13 mouse cellular contexts compared by ENCODE assay signal in genomic region chr4:118059816-118060475, GRCm38 (mm10).
A peak's percentile ranks its signal among the peaks of the same experiment; 100 is the strongest.
DNase-seq lines count a peak whose midpoint lies in the region; ATAC-seq lines count a peak whose summit lies in the region.
"Had no signal": no experiment of that assay in that cellular context is flagged by ENCODE, and none has a peak within 500 bp of the region (broad histone marks: within the 10 kb centered on the region; RNA-seq: fewer than 3 reads in every experiment).

No protein-coding gene starts in this region.

- WGBS in heart, embryonic 10.5 days = 59% methylated on average over 11 of the region's 11 CpGs
- WGBS in embryonic facial prominence, embryonic 15.5 days = 56% methylated on average over 11 of the region's 11 CpGs
- 64% methylated on average over 11 of the region's 11 CpGs for WGBS in stomach, embryonic 16.5 days

- peaks cover 44% of the 10 kb centered on the region for H3K4me1 ChIP-seq in heart, embryonic 10.5 days
- H3K4me1 ChIP-seq in embryonic facial prominence, embryonic 15.5 days = peaks cover 48% of the 10 kb centered on the region
- H3K4me1 ChIP-seq in stomach, embryonic 16.5 days (ENCODE audit: control insufficient read depth, insufficient read depth, low read length) = peaks cover 46% of the 10 kb centered on the region

- intact Hi-C loops in heart, postnatal 25 days (cut with DNase I) = no loop called here

- H3K36me3 ChIP-seq in heart, embryonic 10.5 days = no peaks in the 10 kb centered on the region
- H3K36me3 ChIP-seq in embryonic facial prominence, embryonic 15.5 days = no peaks in the 10 kb centered on the region
- H3K36me3 ChIP-seq in stomach, embryonic 16.5 days (ENCODE audit: control insufficient read depth, insufficient read depth, low read length) = no peaks in the 10 kb centered on the region

- no peak for DNase-seq in heart, embryonic 10.5 days (ENCODE audit: low spot score)
- no peak for DNase-seq in heart, postnatal 25 days (ENCODE audit: low spot score)
- peak; percentile 19 for DNase-seq in lung, postnatal 36 days
- no peak for DNase-seq in lung, postnatal 25 days (ENCODE audit: low spot score)
- no peak for DNase-seq in embryo, embryonic 10.5 days (ENCODE audit: low spot score)
- DNase-seq: cerebellum, adult 8-10 months; kidney, adult 9 months; left cerebral cortex, postnatal 4 days had no signal

- H3K9ac ChIP-seq in embryonic facial prominence, embryonic 15.5 days = no peak overlapping the region
- no peak overlapping the region for H3K9ac ChIP-seq in stomach, embryonic 16.5 days (ENCODE audit: low read length)

- no peaks in the 10 kb centered on the region for H3K9me3 ChIP-seq in heart, embryonic 10.5 days
- H3K9me3 ChIP-seq in embryonic facial prominence, embryonic 15.5 days (replicated peaks) = no peaks in the 10 kb centered on the region
- H3K9me3 ChIP-seq in stomach, embryonic 16.5 days (replicated peaks; ENCODE audit: control insufficient read depth, low read length) = no peaks in the 10 kb centered on the region

- no peak for ATAC-seq in embryonic facial prominence, embryonic 15.5 days (ENCODE audit: insufficient number of reproducible peaks, low FRiP score, low TSS enrichment, low read depth)
- no peak for ATAC-seq in stomach, embryonic 16.5 days (ENCODE audit: insufficient read depth, low FRiP score)
- no peak for ATAC-seq in activated CD4-positive, CD25-positive, alpha-beta regulatory T cell, adult 4 months
- ATAC-seq: CD4-positive, CD25-positive, alpha-beta regulatory T cell, adult 4 months had no signal

- H3K4me2 ChIP-seq in embryonic facial prominence, embryonic 15.5 days (replicated peaks) = no peak overlapping the region
- H3K4me2 ChIP-seq in stomach, embryonic 16.5 days (ENCODE audit: low read depth, low read length) = no peak overlapping the region
- H3K4me2 ChIP-seq: midbrain, embryonic 11.5 days had no signal

- no peak overlapping the region for H3K4me3 ChIP-seq in heart, embryonic 10.5 days
- H3K4me3 ChIP-seq in embryonic facial prominence, embryonic 15.5 days (replicated peaks) = no peak overlapping the region
- no peak overlapping the region for H3K4me3 ChIP-seq in stomach, embryonic 16.5 days (replicated peaks; ENCODE audit: low read length)

- no peaks in the 10 kb centered on the region for H3K27me3 ChIP-seq in heart, embryonic 10.5 days (ENCODE audit: insufficient read depth, poor library complexity, severe bottlenecking)
- no peaks in the 10 kb centered on the region for H3K27me3 ChIP-seq in embryonic facial prominence, embryonic 15.5 days
- no peaks in the 10 kb centered on the region for H3K27me3 ChIP-seq in stomach, embryonic 16.5 days (ENCODE audit: control insufficient read depth, insufficient read depth, low read length)

- peak overlapping the region; percentile 52; the same call in 1 of the 2 replicates for H3K27ac ChIP-seq in heart, embryonic 10.5 days
- 0 out of 2 replicates have a peak overlapping the region, but pooled peaks have one; percentile 22 for H3K27ac ChIP-seq in embryonic facial prominence, embryonic 15.5 days (replicated peaks)
- peak overlapping the region; percentile 42; the same call in 1 of the 2 replicates for H3K27ac ChIP-seq in stomach, embryonic 16.5 days (ENCODE audit: low read length)
